Mouse (Mus musculus) lung, embryonic 14.5 days (tissue): ENCODE measurements around the gene B3galnt2. TPM values are rescaled to one million over a fixed set of nuclear protein-coding genes. Genes with fewer than 3 reads are reported as not detected.
"Not testable (repeated sequence)": the region's sequence is repeated elsewhere in the genome, so short reads cannot be mapped to it uniquely, and the experiment has no call there.

ENCODE experiments used
- ATAC-seq: fragments of 200-750 bp; cut with Nextera tagmentation; 2 replicates; pipeline ENCODE4 v1.8.0; 2017; ENCODE audit warnings: mild to moderate bottlenecking, moderate TSS enrichment, moderate library complexity; ENCODE audit not compliant: insufficient read depth
- DNase-seq: peaks from one replicate; pipeline ENCODE4 v3.0.0-alpha.2; 2015
- H3K27ac ChIP-seq: fragments of 300-500 bp; sonication (generic); 2 replicates; pipeline ENCODE4 v1.5.1; 2014; ENCODE audit warnings: low read depth, mild to moderate bottlenecking, moderate library complexity
- H3K27me3 ChIP-seq: fragments of 300-500 bp; sonication (generic); 2 replicates; pipeline ENCODE4 v1.6.1; 2014; ENCODE audit warnings: low read length, control low read depth; ENCODE audit not compliant: insufficient read depth
- H3K36me3 ChIP-seq: fragments of 300-500 bp; sonication (generic); 2 replicates; pipeline ENCODE4 v1.6.1; 2014; ENCODE audit warnings: control low read depth; ENCODE audit not compliant: insufficient read depth
- H3K4me1 ChIP-seq: fragments of 300-500 bp; sonication (generic); 2 replicates; pipeline ENCODE4 v1.6.1; 2014; ENCODE audit warnings: antibody characterized with exemption, control low read depth; ENCODE audit not compliant: insufficient read depth
- H3K4me2 ChIP-seq: fragments of 300-500 bp; sonication (generic); 2 replicates; pipeline ENCODE4 v1.6.1; 2014; ENCODE audit warnings: mild to moderate bottlenecking
- H3K4me3 ChIP-seq: fragments of 300-500 bp; sonication (generic); 2 replicates; pipeline ENCODE4 v1.5.1; 2014; ENCODE audit warnings: low read depth, low read length
- H3K9ac ChIP-seq: fragments of 300-500 bp; sonication (generic); 2 replicates; pipeline ENCODE4 v1.6.1; 2014
- H3K9me3 ChIP-seq: fragments of 300-500 bp; sonication (generic); 2 replicates; pipeline ENCODE4 v1.6.1; 2016; ENCODE audit warnings: low read depth, low read length, control low read depth
- CTCF ChIP-seq: IDR thresholded peaks from 2 replicates; pipeline ENCODE4 v1.5.1; 2016; ENCODE audit warnings: antibody characterized with exemption, low read depth
- WGBS: fragments of 180-500 bp; shearing (Covaris S2); extraction: QIAGEN DNeasy Blood & Tissue Kit; methylation state at CpG from one replicate; pipeline ENCODE4 v1.1.7; 2014; 5-methylcytosine and 5-hydroxymethylcytosine counted together
- polyA plus RNA-seq: library from polyadenylated mRNA; unstranded; fragments of >200 nt; fragmentation: Nextera tagmentation; extraction: Ambion mirVana; gene quantifications from 2 replicates; pipeline ENCODE4 v1.2.1, GENCODE M21; 2014

B3galnt2 gene
- polyA plus RNA-seq, 1 experiment from 2014 or later: 46.1 TPM

DNA sequence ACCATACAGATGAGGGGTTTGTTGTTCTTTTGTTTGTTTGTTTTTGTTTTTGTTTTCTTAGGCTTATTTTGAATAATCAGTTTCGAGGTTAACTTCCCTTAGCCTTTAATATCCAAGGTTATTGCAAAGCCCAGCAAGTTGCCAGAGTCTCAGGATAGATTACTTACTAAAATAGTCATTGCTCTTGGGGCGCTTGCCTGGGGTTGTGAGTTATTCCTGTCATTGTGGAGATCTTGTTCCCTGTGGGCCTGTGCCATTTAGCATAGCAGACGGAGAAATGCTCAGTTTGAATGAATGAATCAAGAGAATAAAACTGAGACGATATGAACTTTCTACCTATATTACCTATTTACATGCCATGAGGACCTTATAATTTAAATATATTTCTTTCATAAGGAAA lies 5.9 kb downstream of the B3galnt2 start:
- Histone ChIP-seq H3K4me3 (no peak overlapping the region), H3K9me3 (no peaks in the 10 kb centered on the region), H3K27ac (no peak overlapping the region), H3K36me3 (0 out of 2 replicates have a peak, but pooled peaks cover 8% of the 10 kb centered on the region), H3K9ac (no peak overlapping the region), H3K4me1 (no peaks in the 10 kb centered on the region), H3K27me3 (no peaks in the 10 kb centered on the region), H3K4me2 (no peak overlapping the region)
- no peak for DNase-seq
- ATAC-seq: no peak
- WGBS: 84% methylated on average over 4 of the region's 4 CpGs
- TF ChIP-seq CTCF: no peak

GRCm38 (mm10) chr13:13961046-13961445 lies 6.8 kb downstream of the B3galnt2 start:
- 74% methylated on average over 4 of the region's 4 CpGs for WGBS
- Histone ChIP-seq H3K4me1 (no peaks in the 10 kb centered on the region), H3K9me3 (no peaks in the 10 kb centered on the region), H3K36me3 (0 out of 2 replicates have a peak, but pooled peaks cover 8% of the 10 kb centered on the region), H3K9ac (no peak overlapping the region), H3K27ac (no peak overlapping the region), H3K4me2 (no peak overlapping the region), H3K27me3 (no peaks in the 10 kb centered on the region), H3K4me3 (no peak overlapping the region)
- TF ChIP-seq CTCF: no peak
- ATAC-seq (no peak), DNase-seq (no peak)

DNA sequence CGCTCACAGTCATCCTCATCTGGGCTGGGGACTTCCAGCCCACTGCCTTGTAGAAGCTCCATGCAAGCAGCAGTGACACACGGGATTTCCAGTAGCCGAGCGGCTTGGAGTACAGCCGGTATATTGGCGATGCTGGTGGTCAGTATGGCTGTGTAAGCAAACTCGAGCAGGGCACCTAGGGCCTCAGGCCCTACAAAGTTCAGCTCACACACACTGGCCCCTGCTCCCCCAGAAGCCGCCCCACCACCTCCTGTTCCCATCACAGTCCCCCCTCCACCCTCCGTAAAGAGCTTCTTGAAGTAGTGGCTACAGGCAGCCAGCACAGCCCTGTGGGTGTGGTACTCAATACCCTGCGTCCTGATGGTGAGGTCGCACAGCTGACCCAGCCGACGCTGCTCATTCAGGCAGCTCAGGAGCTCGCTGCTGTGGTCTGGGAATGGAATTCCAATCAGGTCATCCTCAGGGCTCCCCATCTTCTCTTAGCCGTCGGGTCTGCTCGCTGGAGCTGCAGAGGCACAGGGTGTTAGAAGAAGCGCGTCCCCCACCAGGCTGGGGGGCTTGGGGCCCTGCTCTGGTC lies 11.2 kb downstream of the B3galnt2 start:
- 57% methylated on average over 19 of the region's 19 CpGs for WGBS
- TF ChIP-seq CTCF: no peak

DNA sequence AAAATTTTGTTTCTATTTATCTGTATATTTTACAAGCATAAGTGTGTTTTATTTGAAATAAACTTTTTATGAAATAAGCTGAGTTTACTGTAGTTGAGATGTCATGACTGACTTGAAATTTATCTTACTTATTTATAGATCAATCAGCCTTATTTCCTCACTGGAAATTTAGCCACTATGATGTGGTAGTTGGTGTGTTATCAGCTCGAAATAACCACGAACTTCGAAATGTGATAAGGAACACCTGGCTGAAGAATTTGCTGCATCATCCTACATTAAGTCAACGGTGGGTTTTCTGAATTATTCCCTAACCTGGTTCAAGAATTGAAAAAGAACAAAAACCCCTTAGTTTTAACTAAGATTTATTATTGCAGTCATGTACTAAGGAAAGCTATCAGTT lies 11.9 kb downstream of the B3galnt2 start:
- H3K27me3 ChIP-seq: no peaks in the 10 kb centered on the region
- no peaks in the 10 kb centered on the region for H3K4me1 ChIP-seq
- TF ChIP-seq CTCF: no peak
- no peaks in the 10 kb centered on the region for H3K9me3 ChIP-seq
- no peak overlapping the region for H3K4me3 ChIP-seq
- no peak overlapping the region for H3K9ac ChIP-seq
- peaks cover 13% of the 10 kb centered on the region for H3K36me3 ChIP-seq
- ATAC-seq (no peak), DNase-seq (no peak)
- WGBS: 44% methylated on average over 4 of the region's 4 CpGs
- no peak overlapping the region for H3K4me2 ChIP-seq
- no peak overlapping the region for H3K27ac ChIP-seq

More for the DNA sequence above, 11.2 kb downstream of the B3galnt2 start:
- DNase-seq (no peak), ATAC-seq (no peak)
- H3K27ac ChIP-seq: no peak overlapping the region
- H3K36me3 ChIP-seq: peaks cover 13% of the 10 kb centered on the region
- H3K27me3 ChIP-seq: no peaks in the 10 kb centered on the region
- no peaks in the 10 kb centered on the region for H3K9me3 ChIP-seq
- no peak overlapping the region for H3K4me2 ChIP-seq
- no peaks in the 10 kb centered on the region for H3K4me1 ChIP-seq
- H3K9ac ChIP-seq: no peak overlapping the region
- no peak overlapping the region for H3K4me3 ChIP-seq

- Histone ChIP-seq H3K9me3 (no peaks in the 10 kb centered on the region), H3K4me2 (no peak overlapping the region), H3K4me1 (no peaks in the 10 kb centered on the region), H3K9ac (no peak overlapping the region), H3K27ac (no peak overlapping the region), H3K36me3 (peaks cover 13% of the 10 kb centered on the region), H3K27me3 (no peaks in the 10 kb centered on the region), H3K4me3 (no peak overlapping the region)
- 83% methylated on average over 4 of the region's 4 CpGs for WGBS
- no peak for TF ChIP-seq CTCF
- ATAC-seq: peak; percentile 84
- DNase-seq: no peak
These were observed 14.4 kb downstream of the B3galnt2 start for GRCm38 (mm10) chr13:13968629-13969111.

DNA sequence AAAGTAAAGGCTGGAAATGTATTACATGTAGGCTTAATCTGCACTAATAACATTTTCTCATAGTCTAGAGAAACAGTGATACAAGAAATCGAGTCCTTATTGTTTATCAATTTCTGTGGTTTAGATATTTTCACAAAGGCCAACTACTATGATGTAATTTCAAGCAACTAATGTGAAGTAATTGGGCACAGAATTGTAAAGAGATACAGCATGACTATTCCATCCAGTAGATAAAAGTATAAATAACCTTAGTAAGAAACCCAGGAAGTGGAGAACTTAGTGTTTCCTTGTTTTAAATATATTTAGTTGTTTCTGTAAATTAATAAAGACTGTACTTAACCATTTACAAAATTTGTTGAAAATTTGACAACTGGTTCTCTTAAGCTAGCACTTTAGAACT lies 15.5 kb downstream of the B3galnt2 start:
- Histone ChIP-seq H3K9me3 (no peaks in the 10 kb centered on the region), H3K27me3 (no peaks in the 10 kb centered on the region), H3K4me1 (no peaks in the 10 kb centered on the region), H3K4me2 (no peak overlapping the region), H3K27ac (no peak overlapping the region), H3K36me3 (peaks cover 13% of the 10 kb centered on the region), H3K9ac (no peak overlapping the region), H3K4me3 (no peak overlapping the region)
- DNase-seq (no peak), ATAC-seq (no peak)
- 90% methylated on average over 1 of the region's 1 CpGs for WGBS
- no peak for TF ChIP-seq CTCF

DNA sequence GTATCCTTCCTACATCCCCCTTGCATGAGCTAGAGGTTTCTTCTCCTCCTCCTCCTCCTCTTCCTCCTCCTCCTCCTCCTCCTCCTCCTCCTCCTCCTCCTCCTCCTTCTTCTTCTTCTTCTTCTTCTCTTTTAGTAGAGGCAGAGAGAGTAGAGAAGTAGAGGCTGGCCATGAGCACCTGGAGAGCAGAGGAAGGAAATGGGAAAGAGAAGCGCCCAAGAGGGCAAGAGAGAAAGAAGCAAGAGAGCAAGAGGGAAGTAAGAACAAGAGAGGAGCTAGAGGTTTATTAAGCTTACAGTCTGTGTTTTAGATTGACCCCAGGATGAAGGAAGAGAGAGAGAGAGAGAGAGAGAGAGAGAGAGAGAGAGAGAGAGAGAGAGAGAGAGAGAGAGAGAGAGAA lies 27.6 kb downstream of the B3galnt2 start:
- not testable (repeated sequence) for H3K4me2 ChIP-seq, ATAC-seq, H3K9ac ChIP-seq, DNase-seq, H3K27ac ChIP-seq, H3K27me3 ChIP-seq, H3K36me3 ChIP-seq, H3K4me1 ChIP-seq, H3K9me3 ChIP-seq, H3K4me3 ChIP-seq
- WGBS: 91% methylated on average over 1 of the region's 1 CpGs
